Mouse (Mus musculus): ENCODE results near the gene Iars2. TPM values are rescaled to one million over a fixed set of nuclear protein-coding genes. Genes with fewer than 3 reads are reported as not detected.

Iars2 gene
- total and polyA plus RNA-seq, 3 experiments, result 39.9 to 43.9 TPM; not detected in 1

GRCm38 (mm10) chr1:185356246-185356645 is 27.1 kb upstream of the Iars2 start:
- Histone ChIP-seq H3K9me3 (replicated peaks; ENCODE audit: insufficient read depth, low read length) (no peaks in the 10 kb centered on the region), H3K4me3 (ENCODE audit: control insufficient read depth in 1 of 2, insufficient read depth in 1 of 2, low read depth in 2 of 2, low read length in 2 of 2) (no peak overlapping the region), H3K36me3 (ENCODE audit: control insufficient read depth in 1 of 2, insufficient read depth in 2 of 2, low read length in 2 of 2) (no peaks in the 10 kb centered on the region), H3K27ac (ENCODE audit: control insufficient read depth, low read depth, low read length) (no peak overlapping the region), H3K9ac (ENCODE audit: control insufficient read depth, low read depth, low read length, poor library complexity, severe bottlenecking) (no peak overlapping the region), H3K27me3 (ENCODE audit: control insufficient read depth in 1 of 2, insufficient read depth in 2 of 2, low read length in 2 of 2) (no peaks in the 10 kb centered on the region), H3K79me2 (ENCODE audit: control insufficient read depth, insufficient read depth, low read length, poor library complexity) (no peaks in the 10 kb centered on the region), H3K4me1 (ENCODE audit: control insufficient read depth in 1 of 2, insufficient read depth in 2 of 2, low read length in 2 of 2) (no peaks in the 10 kb centered on the region)
- DNase-seq (ENCODE audit: low read depth, low spot score), result no peak
- no peak for TF ChIP-seq NRF1 (IDR thresholded peaks at IDR 0.05; ENCODE audit: insufficient read depth, low read depth, low read length, poor library complexity, severe bottlenecking)

- H3K9me3 ChIP-seq (replicated peaks; ENCODE audit: insufficient read depth, low read length), result no peaks in the 10 kb centered on the region
- H3K4me1 ChIP-seq (ENCODE audit: control insufficient read depth in 1 of 2, insufficient read depth in 2 of 2, low read length in 2 of 2), result no peaks in the 10 kb centered on the region
- H3K36me3 ChIP-seq (ENCODE audit: control insufficient read depth in 1 of 2, insufficient read depth in 2 of 2, low read length in 2 of 2), result no peaks in the 10 kb centered on the region
- no peak for DNase-seq (ENCODE audit: low read depth, low spot score)
- no peaks in the 10 kb centered on the region for H3K79me2 ChIP-seq (ENCODE audit: control insufficient read depth, insufficient read depth, low read length, poor library complexity)
- H3K27me3 ChIP-seq (ENCODE audit: control insufficient read depth in 1 of 2, insufficient read depth in 2 of 2, low read length in 2 of 2), result no peaks in the 10 kb centered on the region
- H3K9ac ChIP-seq (ENCODE audit: control insufficient read depth, low read depth, low read length, poor library complexity, severe bottlenecking), result no peak overlapping the region
- no peak overlapping the region for H3K4me3 ChIP-seq (ENCODE audit: control insufficient read depth in 1 of 2, insufficient read depth in 1 of 2, low read depth in 2 of 2, low read length in 2 of 2)
- no peak for TF ChIP-seq NRF1 (IDR thresholded peaks at IDR 0.05; ENCODE audit: insufficient read depth, low read depth, low read length, poor library complexity, severe bottlenecking)
- no peak for TF ChIP-seq GATA1 (IDR thresholded peaks at IDR 0.05; ENCODE audit: low read depth, low read length)
- no peak for TF ChIP-seq POLR2A (IDR thresholded peaks at IDR 0.05; ENCODE audit: control insufficient read depth in 1 of 2, insufficient read depth in 1 of 2, low read depth in 1 of 2, low read length in 2 of 2, poor library complexity in 1 of 2)
- no peak for TF ChIP-seq USF2 (IDR thresholded peaks at IDR 0.05; ENCODE audit: borderline replicate concordance in 1 of 2, insufficient read depth in 1 of 2, low read depth in 1 of 2, low read length in 2 of 2)
- TF ChIP-seq TAL1 (IDR thresholded peaks at IDR 0.05; ENCODE audit: low read length), result no peak
- TF ChIP-seq GABPA (IDR thresholded peaks at IDR 0.05; ENCODE audit: low read depth, low read length), result no peak
- TF ChIP-seq E2F4 (IDR thresholded peaks at IDR 0.05; ENCODE audit: borderline replicate concordance, low read depth, low read length), result no peak
- no peak for TF ChIP-seq MYC (IDR thresholded peaks at IDR 0.05; ENCODE audit: low read depth, low read length)
- no peak for TF ChIP-seq JUND (IDR thresholded peaks at IDR 0.05; ENCODE audit: low read depth, low read length)
- TF ChIP-seq MEF2A (IDR thresholded peaks at IDR 0.05; ENCODE audit: extremely low read depth, insufficient replicate concordance, low read depth, low read length, poor library complexity, severe bottlenecking), result no peak
- no peak for TF ChIP-seq ZMIZ1 (IDR thresholded peaks at IDR 0.05; ENCODE audit: low read depth, low read length)
- H3K27ac ChIP-seq (ENCODE audit: control insufficient read depth, low read depth, low read length), result no peak overlapping the region
These were observed 25.5 kb upstream of the Iars2 start for GRCm38 (mm10) chr1:185354731-185355130.

GRCm38 (mm10) chr1:185353351-185353750 is 24.2 kb upstream of the Iars2 start:
- Histone ChIP-seq H3K9ac (ENCODE audit: control insufficient read depth, low read depth, low read length, poor library complexity, severe bottlenecking) (no peak overlapping the region), H3K79me2 (ENCODE audit: control insufficient read depth, insufficient read depth, low read length, poor library complexity) (no peaks in the 10 kb centered on the region), H3K27ac (ENCODE audit: control insufficient read depth, low read depth, low read length) (no peak overlapping the region), H3K4me1 (ENCODE audit: control insufficient read depth in 1 of 2, insufficient read depth in 2 of 2, low read length in 2 of 2) (no peaks in the 10 kb centered on the region), H3K27me3 (ENCODE audit: control insufficient read depth in 1 of 2, insufficient read depth in 2 of 2, low read length in 2 of 2) (no peaks in the 10 kb centered on the region), H3K4me3 (ENCODE audit: control insufficient read depth in 1 of 2, insufficient read depth in 1 of 2, low read depth in 2 of 2, low read length in 2 of 2) (no peak overlapping the region), H3K36me3 (ENCODE audit: control insufficient read depth in 1 of 2, insufficient read depth in 2 of 2, low read length in 2 of 2) (no peaks in the 10 kb centered on the region), H3K9me3 (replicated peaks; ENCODE audit: insufficient read depth, low read length) (no peaks in the 10 kb centered on the region)
- no peak for DNase-seq (ENCODE audit: low read depth, low spot score)
- no peak for TF ChIP-seq CTCF (IDR thresholded peaks at IDR 0.05 in 2 of 3, conservative IDR thresholded peaks at IDR 0.05 in 1 of 3; ENCODE audit: control insufficient read depth in 1 of 3, insufficient read depth in 1 of 3, low read depth in 2 of 3, low read length in 3 of 3, poor library complexity in 1 of 3, severe bottlenecking in 1 of 3)
- no peak for TF ChIP-seq SIN3A (IDR thresholded peaks at IDR 0.05; ENCODE audit: low read length)
- TF ChIP-seq USF1 (IDR thresholded peaks at IDR 0.05; ENCODE audit: low read depth, low read length), result no peak
- TF ChIP-seq NELFE (IDR thresholded peaks at IDR 0.05; ENCODE audit: low read depth, low read length), result no peak
- no peak for TF ChIP-seq CHD1 (IDR thresholded peaks at IDR 0.05; ENCODE audit: low read depth, low read length)
- TF ChIP-seq TAL1 (IDR thresholded peaks at IDR 0.05; ENCODE audit: low read length), result no peak
- no peak for TF ChIP-seq ETS1 (IDR thresholded peaks at IDR 0.05; ENCODE audit: low read depth, low read length)
- no peak for TF ChIP-seq E2F4 (IDR thresholded peaks at IDR 0.05; ENCODE audit: borderline replicate concordance, low read depth, low read length)
- TF ChIP-seq ELF1 (IDR thresholded peaks at IDR 0.05; ENCODE audit: low read depth, low read length), result no peak
- TF ChIP-seq MAX (IDR thresholded peaks at IDR 0.05; ENCODE audit: low read length), result no peak
- TF ChIP-seq POLR2AphosphoS5 (IDR thresholded peaks at IDR 0.05; ENCODE audit: borderline replicate concordance, low read depth, low read length), result no peak
- no peak for TF ChIP-seq MYC (IDR thresholded peaks at IDR 0.05; ENCODE audit: low read depth, low read length)
- TF ChIP-seq ZC3H11A (IDR thresholded peaks at IDR 0.05; ENCODE audit: low read depth, low read length), result no peak
- TF ChIP-seq MYB (IDR thresholded peaks at IDR 0.05; ENCODE audit: low read depth, low read length), result no peak
- TF ChIP-seq TCF12 (IDR thresholded peaks at IDR 0.05; ENCODE audit: low read depth, low read length), result no peak

Data from MEL (cell line).